8 mouse cellular contexts compared by ENCODE assay signal in genomic region chr10:99106703-99107631, GRCm38 (mm10). TPM values are rescaled to one million over a fixed set of nuclear protein-coding genes. Genes with fewer than 3 reads are reported as not detected.
DNase-seq lines count a peak whose midpoint lies in the region; ATAC-seq and TF ChIP-seq lines count a peak whose summit lies in the region.

Gene Poc1b (plus strand): TSS chr10:99107036.

- H3K4me1 ChIP-seq in embryonic facial prominence, embryonic 12.5 days, result peaks cover 12% of the 10 kb centered on the region; the same call in 1 of the 2 replicates
- peaks cover 5% of the 10 kb centered on the region for H3K4me1 ChIP-seq in heart, adult 2 months (ENCODE audit: control insufficient read depth, insufficient read depth, low read length)
- H3K4me1 ChIP-seq in limb, embryonic 15.5 days, result peaks cover 15% of the 10 kb centered on the region; the same call in 1 of the 2 replicates
- no peaks in the 10 kb centered on the region; the same call in 1 of the 2 replicates for H3K4me1 ChIP-seq in midbrain, postnatal 0 days (ENCODE audit: insufficient read depth, low read length)

- peak within 1 kb of the TSS; percentile 89 for H3K4me2 ChIP-seq in embryonic facial prominence, embryonic 12.5 days (replicated peaks)
- peak within 1 kb of the TSS; percentile 95 for H3K4me2 ChIP-seq in limb, embryonic 15.5 days
- peak within 1 kb of the TSS; percentile 92 for H3K4me2 ChIP-seq in midbrain, postnatal 0 days (ENCODE audit: low read depth, low read length, poor library complexity, severe bottlenecking)

- H3K9me3 ChIP-seq in embryonic facial prominence, embryonic 12.5 days, result no peaks in the 10 kb centered on the region
- H3K9me3 ChIP-seq in limb, embryonic 15.5 days, result no peaks in the 10 kb centered on the region
- no peaks in the 10 kb centered on the region for H3K9me3 ChIP-seq in midbrain, postnatal 0 days (ENCODE audit: low read length)

- no peaks in the 10 kb centered on the region; the same call in 1 of the 2 replicates for H3K79me2 ChIP-seq in heart, adult 2 months (replicated peaks; ENCODE audit: control insufficient read depth, insufficient read depth, low read length)

- no peaks in the 10 kb centered on the region for H3K27me3 ChIP-seq in embryonic facial prominence, embryonic 12.5 days
- no peaks in the 10 kb centered on the region for H3K27me3 ChIP-seq in heart, adult 2 months (ENCODE audit: control insufficient read depth, insufficient read depth, low read length)
- H3K27me3 ChIP-seq in limb, embryonic 15.5 days, result no peaks in the 10 kb centered on the region
- no peaks in the 10 kb centered on the region for H3K27me3 ChIP-seq in midbrain, postnatal 0 days (ENCODE audit: insufficient read depth, low read length)

- DNase-seq in 416B (ENCODE audit: low read depth), result peak; percentile 81
- DNase-seq in adrenal gland, postnatal 36 days, result peak; percentile 90 to 92
- peak; percentile 90 to 91 for DNase-seq in heart, adult 2 months
- DNase-seq in kidney, adult 8-10 months, result peak; percentile 73 to 79
- peak; percentile 94 for DNase-seq in midbrain, postnatal 0 days (ENCODE audit: low spot score)
- peak; percentile 63 to 73 for DNase-seq in spleen, postnatal 14 days (ENCODE audit: low spot score in 2 of 2)

- H3K9ac ChIP-seq in embryonic facial prominence, embryonic 12.5 days, result peak within 1 kb of the TSS; percentile 87
- peak within 1 kb of the TSS; percentile 96 for H3K9ac ChIP-seq in heart, adult 2 months (ENCODE audit: low read depth, low read length)
- H3K9ac ChIP-seq in limb, embryonic 15.5 days, result peak within 1 kb of the TSS; percentile 90
- H3K9ac ChIP-seq in midbrain, postnatal 0 days (replicated peaks; ENCODE audit: low read length, poor library complexity, severe bottlenecking), result peak within 1 kb of the TSS; percentile 86

- peak; percentile 90 for ATAC-seq in embryonic facial prominence, embryonic 12.5 days (ENCODE audit: insufficient number of reproducible peaks, insufficient read depth, low FRiP score, low TSS enrichment)
- ATAC-seq in limb, embryonic 15.5 days (ENCODE audit: insufficient number of reproducible peaks, low FRiP score, low TSS enrichment, low read depth), result peak; percentile 88
- peak; percentile 96 for ATAC-seq in midbrain, postnatal 0 days (ENCODE audit: low FRiP score)

- peak within 1 kb of the TSS; percentile 89 for H3K4me3 ChIP-seq in embryonic facial prominence, embryonic 12.5 days
- H3K4me3 ChIP-seq in heart, adult 2 months, result peak within 1 kb of the TSS; percentile 98
- peak within 1 kb of the TSS; percentile 98 for H3K4me3 ChIP-seq in limb, embryonic 15.5 days
- peak within 1 kb of the TSS; percentile 99 for H3K4me3 ChIP-seq in midbrain, postnatal 0 days (ENCODE audit: low read depth, low read length)

- 0 out of 2 replicates have a peak, but pooled peaks have one; percentile 31 for TF ChIP-seq EP300 in heart, adult 2 months (IDR thresholded peaks at IDR 0.05; ENCODE audit: insufficient read depth, low read depth, low read length)

- no peak for TF ChIP-seq CTCF in heart, adult 2 months (IDR thresholded peaks at IDR 0.05)
- TF ChIP-seq CTCF in midbrain, postnatal 0 days (IDR thresholded peaks at IDR 0.05), result no peak

- WGBS in embryonic facial prominence, embryonic 12.5 days, result under 1% methylated on average over 106 of the region's 106 CpGs
- under 1% methylated on average over 105 of the region's 106 CpGs for WGBS in heart, adult 2 months
- WGBS in limb, embryonic 15.5 days, result under 1% methylated on average over 105 of the region's 106 CpGs
- under 1% methylated on average over 97 of the region's 106 CpGs for WGBS in midbrain, postnatal 0 days

- peak within 1 kb of the TSS; percentile 88 for H3K27ac ChIP-seq in embryonic facial prominence, embryonic 12.5 days
- peak within 1 kb of the TSS; percentile 89 for H3K27ac ChIP-seq in heart, adult 2 months
- peak within 1 kb of the TSS; percentile 89 for H3K27ac ChIP-seq in limb, embryonic 15.5 days
- H3K27ac ChIP-seq in midbrain, postnatal 0 days (ENCODE audit: low read depth, low read length), result peak within 1 kb of the TSS; percentile 91

- TF ChIP-seq POLR2A in heart, adult 2 months (IDR thresholded peaks at IDR 0.05; ENCODE audit: insufficient read depth, low read depth, low read length), result 0 out of 2 replicates have a peak, but pooled peaks have one; percentile 16

- intact Hi-C loops in heart, adult 2 months (cut with DNase I), result loop anchor here (5.0 kb wide), 4 partner anchors 45 to 510 kb away; partner anchors contain the start of gene Atp2b1

- H3K36me3 ChIP-seq in embryonic facial prominence, embryonic 12.5 days, result peaks cover 16% of the 10 kb centered on the region
- peaks cover 2% of the 10 kb centered on the region; the same call in 1 of the 2 replicates for H3K36me3 ChIP-seq in heart, adult 2 months (ENCODE audit: control insufficient read depth, insufficient read depth, low read length)
- peaks cover 11% of the 10 kb centered on the region; the same call in 1 of the 2 replicates for H3K36me3 ChIP-seq in limb, embryonic 15.5 days
- H3K36me3 ChIP-seq in midbrain, postnatal 0 days (ENCODE audit: insufficient read depth, low read length), result no peaks in the 10 kb centered on the region; the same call in 1 of the 2 replicates

RNA-seq across cellular contexts. Expression of gene Poc1b, which starts in this region (rescaled TPM):
- 10 to 100 TPM; 15.3 to 15.7 TPM for total RNA-seq in adrenal gland, postnatal 36 days (2021)
- polyA plus RNA-seq in embryonic facial prominence, embryonic 12.5 days (2016; fragmentation: Nextera tagmentation; extraction: Ambion mirVana), result 19.4 and 21.1 TPM in 2 replicates
- total RNA-seq in heart, adult 2 months (2021), result 1 to 10 TPM; 4.1 to 6.7 TPM
- 3.6 and 5.8 TPM in 2 replicates for polyA plus RNA-seq in heart, adult 2 months (2012; rRNA removed)
- polyA plus RNA-seq in limb, embryonic 15.5 days (2015; fragmentation: Nextera tagmentation; extraction: Ambion mirVana), result 15.3 and 15.6 TPM in 2 replicates
- 11.0 and 12.9 TPM in 2 replicates for total RNA-seq in midbrain, postnatal 0 days (2014; rRNA removed)
- polyA plus RNA-seq in midbrain, postnatal 0 days (2015; fragmentation: Nextera tagmentation; extraction: Ambion mirVana), result 8.2 and 8.9 TPM in 2 replicates

Comparison
In these comparisons a context has a peak if more than half of its experiments do, and no peak if none do; other contexts are left out.
1. Peak in every context shown above with its lines: DNase-seq, ATAC-seq, H3K4me3 ChIP-seq and H3K27ac ChIP-seq.